Mouse (Mus musculus) layer of hippocampus, postnatal 10 days (tissue): ENCODE measurements around the gene Ints11. TPM values are rescaled to one million over a fixed set of nuclear protein-coding genes. Genes with fewer than 3 reads are reported as not detected.

Experiments
- DNase-seq, 2 experiments: peaks; one replicate each; pipeline ENCODE4 v3.0.0; 2021; ENCODE audit warnings: low spot score in 2 of 2
- total RNA-seq, 2 experiments: library from RNA; stranded (reverse); gene quantifications; 2 replicates each; pipeline ENCODE4 v1.2.3; 2021

The Ints11 gene
- total RNA-seq, 2 experiments from 2014 or later: 35.9 to 41.0 TPM

GRCm38 (mm10) chr4:155847591-155848352 lies 21.6 kb upstream of the Ints11 start:
- peak in 1 of 2 experiments; percentile 36 for DNase-seq

- DNase-seq: no peak
Measured at GRCm38 (mm10) chr4:155848434-155849095, 20.8 kb upstream of the Ints11 start.

- DNase-seq: no peak
Measured at GRCm38 (mm10) chr4:155849391-155849790, 20.0 kb upstream of the Ints11 start.

GRCm38 (mm10) chr4:155849792-155850451 lies 19.4 kb upstream of the Ints11 start:
- no peak for DNase-seq

GRCm38 (mm10) chr4:155851368-155851767 lies 18.0 kb upstream of the Ints11 start:
- DNase-seq: no peak

- no peak for DNase-seq
Measured at GRCm38 (mm10) chr4:155851951-155852411, 17.4 kb upstream of the Ints11 start.

- DNase-seq: no peak
Measured at GRCm38 (mm10) chr4:155853421-155853820, 15.9 kb upstream of the Ints11 start.

- DNase-seq: no peak
Measured at GRCm38 (mm10) chr4:155854991-155855390, 14.4 kb upstream of the Ints11 start.

- DNase-seq: no peak
Measured at GRCm38 (mm10) chr4:155856071-155856470, 13.3 kb upstream of the Ints11 start.

GRCm38 (mm10) chr4:155856881-155857280 lies 12.5 kb upstream of the Ints11 start:
- DNase-seq: no peak

- DNase-seq: peak in 1 of 2 experiments; percentile 42
Measured at GRCm38 (mm10) chr4:155859318-155859717, 10.0 kb upstream of the Ints11 start.

GRCm38 (mm10) chr4:155861787-155862186 lies 7.6 kb upstream of the Ints11 start:
- DNase-seq: no peak

GRCm38 (mm10) chr4:155863001-155863400 lies 6.3 kb upstream of the Ints11 start, which contains the start of gene Tas1r3:
Gene Tas1r3, minus strand, starts transcription at chr4:155863362.
- DNase-seq: peak in 1 of 2 experiments; percentile 5

GRCm38 (mm10) chr4:155868614-155869298 lies 590 bp upstream of the Ints11 start:
- DNase-seq: no peak

GRCm38 (mm10) chr4:155871404-155871803 lies 2.1 kb downstream of the Ints11 start:
- DNase-seq: no peak

GRCm38 (mm10) chr4:155883587-155883986 lies 14.2 kb downstream of the Ints11 start:
- DNase-seq: no peak

- DNase-seq: peak in 1 of 2 experiments; percentile 2
Measured at GRCm38 (mm10) chr4:155886330-155886729, 17.0 kb downstream of the Ints11 start.

- peak in 1 of 2 experiments; percentile 3 for DNase-seq
Measured at GRCm38 (mm10) chr4:155887674-155888073, 18.3 kb downstream of the Ints11 start.

GRCm38 (mm10) chr4:155888181-155888580 lies 18.8 kb downstream of the Ints11 start:
- DNase-seq: peak in 1 of 2 experiments; percentile 3

GRCm38 (mm10) chr4:155889316-155889715 lies 20.0 kb downstream of the Ints11 start:
- DNase-seq: peak in 1 of 2 experiments; percentile 2

GRCm38 (mm10) chr4:155891011-155891471 lies 21.7 kb downstream of the Ints11 start:
- DNase-seq: no peak
